Mouse (Mus musculus) olfactory bulb, adult 2 months (tissue): Measurements from ENCODE around the gene Gm11020.

Experiments used
- CTCF ChIP-seq: fragments of 200-500 bp; IDR thresholded peaks from 2 replicates; pipeline ENCODE4 v1.5.1; 2012; ENCODE audit warnings: low read depth, mild to moderate bottlenecking, low read length, moderate library complexity; ENCODE audit not compliant: insufficient read depth
- POLR2A ChIP-seq: fragments of 200-500 bp; IDR thresholded peaks from 2 replicates; pipeline ENCODE4 v1.6.1; 2012; ENCODE audit warnings: mild to moderate bottlenecking, low read depth, low read length, moderate library complexity; ENCODE audit not compliant: insufficient read depth

DNA sequence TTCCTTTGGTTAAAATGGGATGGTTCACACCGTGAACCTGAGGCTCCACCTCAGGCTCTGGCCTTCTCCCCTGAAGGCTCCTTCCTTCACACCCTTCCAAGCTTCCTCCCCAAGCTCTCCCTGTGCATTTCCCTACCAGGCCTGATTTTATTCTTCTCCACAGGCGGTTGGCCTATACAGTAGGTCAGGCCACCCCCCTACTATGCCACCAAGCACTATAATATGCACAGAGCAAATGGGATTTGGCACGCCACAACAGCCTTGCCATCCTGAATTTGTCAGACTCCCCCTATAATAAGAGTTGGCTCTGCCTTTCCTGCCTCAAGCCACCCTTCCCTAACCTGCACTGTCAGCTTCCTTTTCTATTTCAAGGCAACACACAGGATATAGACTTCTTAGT is 37.3 kb downstream of the Gm11020 start:
- no peak for TF ChIP-seq POLR2A
- no peak for TF ChIP-seq CTCF
